Mouse (Mus musculus) intestine, embryonic 15.5 days (tissue): ENCODE results near the gene Fam20c. TPM values are rescaled to one million over a fixed set of nuclear protein-coding genes. Genes with fewer than 3 reads are reported as not detected.

Experiments
- ATAC-seq: fragments of 200-750 bp; cut with Nextera tagmentation; 2 replicates; pipeline ENCODE4 v1.8.0; 2017; ENCODE audit warnings: moderate TSS enrichment, moderate library complexity
- H3K27ac ChIP-seq: fragments of 300-500 bp; sonication (generic); 2 replicates; pipeline ENCODE4 v1.5.1; 2015; ENCODE audit warnings: mild to moderate bottlenecking, inconsistent platforms
- H3K27me3 ChIP-seq: fragments of 300-500 bp; sonication (generic); replicated peaks from 2 replicates; pipeline ENCODE4 v1.6.1; 2015; ENCODE audit warnings: inconsistent platforms
- H3K36me3 ChIP-seq: fragments of 300-500 bp; sonication (generic); 2 replicates; pipeline ENCODE4 v1.6.1; 2015; ENCODE audit warnings: inconsistent platforms
- H3K4me1 ChIP-seq: fragments of 300-500 bp; sonication (generic); replicated peaks from 2 replicates; pipeline ENCODE4 v1.6.1; 2015; ENCODE audit warnings: inconsistent platforms
- H3K4me2 ChIP-seq: fragments of 300-500 bp; sonication (generic); replicated peaks from 2 replicates; pipeline ENCODE4 v1.6.1; 2015; ENCODE audit warnings: mild to moderate bottlenecking, inconsistent platforms
- H3K4me3 ChIP-seq: fragments of 300-500 bp; sonication (generic); replicated peaks from 2 replicates; pipeline ENCODE4 v1.5.1; 2015; ENCODE audit warnings: inconsistent platforms
- H3K9ac ChIP-seq: fragments of 300-500 bp; sonication (generic); 2 replicates; pipeline ENCODE4 v1.6.1; 2015; ENCODE audit warnings: inconsistent platforms
- H3K9me3 ChIP-seq: fragments of 300-500 bp; sonication (generic); 2 replicates; pipeline ENCODE4 v1.6.1; 2016; ENCODE audit warnings: inconsistent platforms
- WGBS: fragments of 180-500 bp; shearing (Covaris S2); methylation state at CpG from one replicate; pipeline ENCODE4 v1.1.7; 2015; 5-methylcytosine and 5-hydroxymethylcytosine counted together
- polyA plus RNA-seq: library from polyadenylated mRNA; unstranded; fragments of >200 nt; fragmentation: Nextera tagmentation; extraction: Ambion mirVana; gene quantifications from 2 replicates; pipeline ENCODE4 v1.2.1, GENCODE M21; 2015

Fam20c gene
- polyA plus RNA-seq, 1 experiment from 2014 or later: 7.3 TPM

GRCm38 (mm10) chr5:138757616-138758015, 3.3 kb downstream of the Fam20c start:
- Histone ChIP-seq H3K36me3 (no peaks in the 10 kb centered on the region), H3K9me3 (no peaks in the 10 kb centered on the region), H3K4me2 (peak overlapping the region; percentile 97; the same call in 1 of the 2 replicates), H3K9ac (no peak overlapping the region), H3K27me3 (peaks cover 14% of the 10 kb centered on the region; the same call in 1 of the 2 replicates), H3K4me3 (no peak overlapping the region), H3K4me1 (peaks cover 38% of the 10 kb centered on the region), H3K27ac (no peak overlapping the region)
- 86% methylated on average over 12 of the region's 12 CpGs for WGBS
- ATAC-seq: no peak

GRCm38 (mm10) chr5:138758533-138758932, 4.2 kb downstream of the Fam20c start:
- Histone ChIP-seq H3K9ac (no peak overlapping the region), H3K4me3 (no peak overlapping the region), H3K4me1 (peaks cover 35% of the 10 kb centered on the region), H3K9me3 (no peaks in the 10 kb centered on the region), H3K4me2 (no peak overlapping the region), H3K27ac (no peak overlapping the region), H3K27me3 (peaks cover 8% of the 10 kb centered on the region; the same call in 1 of the 2 replicates), H3K36me3 (no peaks in the 10 kb centered on the region)
- no peak for ATAC-seq
- 64% methylated on average over 3 of the region's 3 CpGs for WGBS

- Histone ChIP-seq H3K9ac (no peak overlapping the region), H3K36me3 (no peaks in the 10 kb centered on the region), H3K9me3 (no peaks in the 10 kb centered on the region), H3K4me1 (peaks cover 10% of the 10 kb centered on the region; the same call in 1 of the 2 replicates), H3K4me2 (no peak overlapping the region), H3K4me3 (no peak overlapping the region), H3K27ac (no peak overlapping the region), H3K27me3 (no peaks in the 10 kb centered on the region)
- no peak for ATAC-seq
- 63% methylated on average over 5 of the region's 5 CpGs for whole genome bisulfite sequencing
These were observed 7.6 kb downstream of the Fam20c start for GRCm38 (mm10) chr5:138761836-138762334.

GRCm38 (mm10) chr5:138762361-138762760, 8.0 kb downstream of the Fam20c start:
- H3K27ac ChIP-seq: no peak overlapping the region
- no peaks in the 10 kb centered on the region for H3K27me3 ChIP-seq
- WGBS: 75% methylated on average over 4 of the region's 4 CpGs
- no peaks in the 10 kb centered on the region for H3K9me3 ChIP-seq
- peaks cover 5% of the 10 kb centered on the region; the same call in 1 of the 2 replicates for H3K4me1 ChIP-seq
- no peak overlapping the region for H3K9ac ChIP-seq
- no peak overlapping the region for H3K4me2 ChIP-seq
- ATAC-seq: no peak
- H3K36me3 ChIP-seq: no peaks in the 10 kb centered on the region
- no peak overlapping the region for H3K4me3 ChIP-seq

GRCm38 (mm10) chr5:138764601-138765000, 10.3 kb downstream of the Fam20c start:
- H3K27ac ChIP-seq: no peak overlapping the region
- no peak for ATAC-seq
- H3K4me2 ChIP-seq: no peak overlapping the region
- no peaks in the 10 kb centered on the region for H3K9me3 ChIP-seq
- no peaks in the 10 kb centered on the region for H3K36me3 ChIP-seq
- no peaks in the 10 kb centered on the region for H3K27me3 ChIP-seq
- no peak overlapping the region for H3K4me3 ChIP-seq
- no peak overlapping the region for H3K9ac ChIP-seq
- H3K4me1 ChIP-seq: no peaks in the 10 kb centered on the region
- 87% methylated on average over 8 of the region's 8 CpGs for WGBS

GRCm38 (mm10) chr5:138767650-138768049, 13.3 kb downstream of the Fam20c start:
- Histone ChIP-seq H3K4me1 (no peaks in the 10 kb centered on the region), H3K4me2 (no peak overlapping the region), H3K4me3 (no peak overlapping the region), H3K27ac (no peak overlapping the region), H3K36me3 (no peaks in the 10 kb centered on the region), H3K27me3 (no peaks in the 10 kb centered on the region), H3K9ac (no peak overlapping the region), H3K9me3 (no peaks in the 10 kb centered on the region)
- ATAC-seq: no peak
- 85% methylated on average over 11 of the region's 11 CpGs for WGBS

GRCm38 (mm10) chr5:138768704-138769103, 14.4 kb downstream of the Fam20c start:
- ATAC-seq: no peak
- no peak overlapping the region for H3K27ac ChIP-seq
- H3K27me3 ChIP-seq: no peaks in the 10 kb centered on the region
- no peaks in the 10 kb centered on the region for H3K4me1 ChIP-seq
- 73% methylated on average over 2 of the region's 2 CpGs for WGBS
- H3K4me2 ChIP-seq: no peak overlapping the region
- no peak overlapping the region for H3K9ac ChIP-seq
- no peaks in the 10 kb centered on the region for H3K36me3 ChIP-seq
- no peak overlapping the region for H3K4me3 ChIP-seq
- H3K9me3 ChIP-seq: no peaks in the 10 kb centered on the region

GRCm38 (mm10) chr5:138769126-138769525, 14.8 kb downstream of the Fam20c start:
- H3K4me3 ChIP-seq: no peak overlapping the region
- H3K4me2 ChIP-seq: no peak overlapping the region
- H3K36me3 ChIP-seq: no peaks in the 10 kb centered on the region
- no peaks in the 10 kb centered on the region for H3K4me1 ChIP-seq
- 59% methylated on average over 5 of the region's 5 CpGs for WGBS
- H3K27me3 ChIP-seq: no peaks in the 10 kb centered on the region
- H3K9me3 ChIP-seq: no peaks in the 10 kb centered on the region
- no peak overlapping the region for H3K9ac ChIP-seq
- peak; percentile 36; the same call in 1 of the 2 replicates for ATAC-seq
- no peak overlapping the region for H3K27ac ChIP-seq

- Histone ChIP-seq H3K9ac (no peak overlapping the region), H3K4me3 (no peak overlapping the region), H3K4me1 (peaks cover 4% of the 10 kb centered on the region; the same call in 1 of the 2 replicates), H3K27me3 (no peaks in the 10 kb centered on the region), H3K4me2 (no peak overlapping the region), H3K9me3 (no peaks in the 10 kb centered on the region), H3K27ac (no peak overlapping the region), H3K36me3 (no peaks in the 10 kb centered on the region)
- WGBS: 93% methylated on average over 5 of the region's 5 CpGs
- no peak for ATAC-seq
These were observed 20.8 kb downstream of the Fam20c start for GRCm38 (mm10) chr5:138775096-138775495.

GRCm38 (mm10) chr5:138776346-138776745, 22.0 kb downstream of the Fam20c start:
- H3K4me3 ChIP-seq: no peak overlapping the region
- no peaks in the 10 kb centered on the region for H3K36me3 ChIP-seq
- ATAC-seq: peak; percentile 71
- no peak overlapping the region for H3K9ac ChIP-seq
- H3K27ac ChIP-seq: no peak overlapping the region
- H3K27me3 ChIP-seq: no peaks in the 10 kb centered on the region
- WGBS: 50% methylated on average over 1 of the region's 1 CpGs
- no peak overlapping the region for H3K4me2 ChIP-seq
- H3K9me3 ChIP-seq: no peaks in the 10 kb centered on the region
- peaks cover 4% of the 10 kb centered on the region; the same call in 1 of the 2 replicates for H3K4me1 ChIP-seq

- Histone ChIP-seq H3K36me3 (no peaks in the 10 kb centered on the region), H3K27me3 (no peaks in the 10 kb centered on the region), H3K9me3 (no peaks in the 10 kb centered on the region), H3K4me3 (no peak overlapping the region), H3K4me1 (peaks cover 4% of the 10 kb centered on the region; the same call in 1 of the 2 replicates), H3K27ac (no peak overlapping the region), H3K9ac (no peak overlapping the region), H3K4me2 (no peak overlapping the region)
- 49% methylated on average over 9 of the region's 9 CpGs for WGBS
- peak; percentile 59; the same call in 1 of the 2 replicates for ATAC-seq
These were observed 24.6 kb downstream of the Fam20c start for GRCm38 (mm10) chr5:138778731-138779463.

- Histone ChIP-seq H3K4me1 (peaks cover 4% of the 10 kb centered on the region; the same call in 1 of the 2 replicates), H3K4me2 (no peak overlapping the region), H3K36me3 (no peaks in the 10 kb centered on the region), H3K9me3 (no peaks in the 10 kb centered on the region), H3K27ac (no peak overlapping the region), H3K9ac (no peak overlapping the region), H3K27me3 (no peaks in the 10 kb centered on the region), H3K4me3 (no peak overlapping the region)
- ATAC-seq: no peak
- 55% methylated on average over 3 of the region's 3 CpGs for WGBS
These were observed 25.3 kb downstream of the Fam20c start for GRCm38 (mm10) chr5:138779655-138780054.

GRCm38 (mm10) chr5:138782697-138783096, 28.4 kb downstream of the Fam20c start:
- Histone ChIP-seq H3K4me2 (no peak overlapping the region), H3K9me3 (no peaks in the 10 kb centered on the region), H3K36me3 (no peaks in the 10 kb centered on the region), H3K27ac (no peak overlapping the region), H3K27me3 (no peaks in the 10 kb centered on the region), H3K4me3 (no peak overlapping the region), H3K4me1 (peaks cover 4% of the 10 kb centered on the region; the same call in 1 of the 2 replicates), H3K9ac (no peak overlapping the region)
- WGBS: 83% methylated on average over 1 of the region's 1 CpGs
- no peak for ATAC-seq
